Mouse (Mus musculus) T-helper 17 cell (primary cell): ENCODE data around the gene Calr3.

Experiments
- in situ Hi-C, 2 experiments: fragments of 300-600 bp; cut with MboI, MseI; formaldehyde crosslinking; loops; 1 replicate in 1 of 2; 2 replicates in 1 of 2; pipeline ENCODE4 v1.15.1; 2025; ENCODE audit warnings: high pct_unique_total_duplicates in 2 of 2

Calr3 gene

DNA sequence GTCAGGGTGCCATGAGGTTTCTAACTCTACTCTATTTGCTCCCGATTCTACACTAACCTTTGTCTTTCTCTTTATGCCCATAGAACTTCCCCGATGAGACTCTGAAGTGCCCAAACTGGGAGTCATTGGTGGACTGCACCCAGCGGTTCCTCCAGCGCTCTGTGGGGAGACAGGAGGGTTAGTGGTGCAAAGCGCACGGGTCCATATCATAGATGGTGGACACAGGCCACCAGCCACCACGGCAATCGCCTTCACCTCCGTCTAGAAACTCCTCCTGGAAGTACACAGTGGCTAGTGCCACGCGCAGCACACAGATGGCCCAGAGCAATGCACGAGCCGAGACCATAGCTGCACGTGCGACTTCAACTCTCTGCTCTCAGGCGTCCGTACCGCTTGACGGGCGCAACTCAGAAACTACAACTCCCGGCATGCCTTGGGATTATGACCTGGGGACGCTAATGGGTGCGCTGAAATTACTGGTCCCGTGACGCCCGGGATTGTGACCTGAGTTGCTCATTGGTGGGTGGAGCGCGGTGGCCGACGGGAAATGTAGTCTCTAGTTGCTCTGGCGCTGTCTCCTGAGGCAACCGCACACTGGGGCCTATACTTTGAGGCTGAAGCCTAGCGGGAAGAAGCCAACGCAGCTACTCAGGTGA lies at the start of gene Calr3, which contains the start of gene 1700030K09Rik:
Gene Calr3 (minus strand): TSS at position 533 of the 656 bp plus-strand sequence.
Gene 1700030K09Rik (plus strand): TSS at position 543 of the 656 bp plus-strand sequence.
- in situ Hi-C loops, result no loop called here

DNA sequence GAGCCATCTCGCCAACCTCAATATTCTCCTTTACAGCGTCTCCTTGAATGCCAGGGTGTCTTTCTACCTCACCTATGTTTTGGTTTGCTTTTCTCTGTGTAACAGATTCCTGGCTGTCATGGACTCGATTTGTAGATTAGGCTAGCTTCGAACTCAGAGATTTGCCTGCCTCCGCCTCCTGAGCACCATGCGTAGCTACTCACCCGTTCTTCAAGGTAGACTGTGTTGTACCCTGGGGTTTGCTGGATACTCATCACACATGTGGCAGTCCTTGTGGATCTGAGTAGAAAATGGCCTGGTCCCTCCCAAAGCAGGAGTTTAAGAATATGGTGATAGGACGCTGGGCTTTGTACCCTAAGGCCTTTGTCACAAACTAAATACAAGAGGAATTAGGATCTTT lies 49.7 kb upstream of the Calr3 start:
- in situ Hi-C loops, result no loop called here

DNA sequence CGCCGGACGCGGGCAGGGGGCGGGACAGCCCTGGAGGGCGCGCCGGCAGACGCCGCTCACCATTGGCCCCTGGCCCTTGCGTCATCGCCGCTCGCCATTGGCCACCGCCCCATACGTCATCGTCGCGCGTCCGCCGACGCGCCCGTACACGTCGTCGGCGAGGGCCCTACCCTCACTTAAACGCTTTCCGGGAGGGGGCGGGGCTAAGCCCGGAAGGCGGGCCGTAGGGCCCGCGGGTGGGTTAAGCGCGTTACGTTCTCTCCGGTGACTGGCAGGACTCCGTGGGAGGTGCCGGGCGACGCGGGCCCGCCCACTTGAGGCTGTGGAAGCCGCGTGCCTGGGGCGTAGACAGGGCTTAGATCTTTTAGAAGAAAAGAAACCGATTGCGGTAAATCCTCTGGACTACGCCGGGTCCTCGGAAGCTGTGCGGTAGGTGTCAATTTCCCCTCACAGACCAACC lies 49.0 kb upstream of the Calr3 start:
- in situ Hi-C loops, result no loop called here

DNA sequence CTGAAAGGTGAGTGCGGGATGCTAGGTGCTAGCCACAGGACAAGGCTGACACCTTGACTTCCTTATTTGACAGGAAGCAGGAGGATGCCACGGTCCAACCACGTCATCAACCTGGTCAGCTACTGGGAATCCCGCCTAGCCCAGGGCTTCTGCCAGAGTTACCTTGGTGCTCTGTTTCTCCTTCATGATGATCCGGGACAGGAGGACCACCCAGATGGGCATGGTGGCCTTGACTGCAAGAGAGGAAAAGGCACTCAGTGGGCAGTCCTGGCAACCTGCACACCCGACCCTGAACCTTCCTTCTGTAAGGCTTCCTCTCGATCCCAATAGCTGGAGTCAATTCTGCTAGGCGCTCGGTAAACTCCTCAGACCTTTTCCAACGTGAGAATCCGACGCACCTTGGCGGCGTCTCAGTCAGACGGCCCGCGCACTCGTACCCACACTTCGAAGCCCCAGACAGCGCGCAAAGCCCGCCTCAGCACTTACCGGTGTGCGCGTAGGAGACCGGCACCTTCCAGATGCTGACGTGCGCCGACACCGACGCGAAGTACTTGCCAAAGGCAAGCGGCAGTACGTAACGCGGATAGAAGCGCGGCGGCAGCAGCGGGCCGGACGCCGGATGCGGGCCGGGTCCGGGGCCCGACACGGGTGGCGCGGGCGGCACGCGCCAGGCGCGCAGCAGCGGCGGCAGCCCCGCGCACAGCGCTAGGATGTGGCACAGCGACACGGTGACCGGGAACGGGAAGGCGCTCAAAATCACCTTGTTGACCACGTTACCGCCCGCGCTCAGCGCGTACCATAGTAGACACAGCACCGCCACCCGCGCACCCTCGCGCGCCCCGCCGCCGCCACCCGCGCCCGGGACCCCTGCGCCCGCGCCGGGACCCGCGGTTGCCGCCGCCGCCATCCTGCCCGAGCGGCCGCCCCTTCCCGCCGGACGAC lies 48.3 kb upstream of the Calr3 start, which contains the start of gene Slc35e1:
Gene Slc35e1 (minus strand): TSS at position 935 of the 942 bp plus-strand sequence.
- in situ Hi-C loops, result no loop called here

DNA sequence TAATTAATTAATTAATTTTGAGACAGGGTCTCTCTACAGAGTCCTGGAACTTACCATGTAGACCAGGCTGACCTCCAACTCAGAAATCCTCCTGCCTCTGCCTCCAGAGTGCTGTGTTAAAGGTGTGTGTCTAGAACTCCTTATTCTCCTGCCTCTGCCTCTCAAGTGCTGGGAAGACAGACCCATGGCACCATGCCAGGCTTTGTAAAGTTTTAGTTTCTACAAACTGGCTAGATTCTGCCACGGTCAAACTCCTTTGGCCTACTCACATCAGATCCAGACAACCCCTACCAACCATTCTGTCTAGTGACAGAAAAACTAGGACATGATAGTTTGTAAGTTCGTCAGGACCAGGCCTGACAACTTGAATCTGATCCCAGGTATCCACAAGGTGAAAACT lies 47.3 kb upstream of the Calr3 start:
- in situ Hi-C loops, result no loop called here

DNA sequence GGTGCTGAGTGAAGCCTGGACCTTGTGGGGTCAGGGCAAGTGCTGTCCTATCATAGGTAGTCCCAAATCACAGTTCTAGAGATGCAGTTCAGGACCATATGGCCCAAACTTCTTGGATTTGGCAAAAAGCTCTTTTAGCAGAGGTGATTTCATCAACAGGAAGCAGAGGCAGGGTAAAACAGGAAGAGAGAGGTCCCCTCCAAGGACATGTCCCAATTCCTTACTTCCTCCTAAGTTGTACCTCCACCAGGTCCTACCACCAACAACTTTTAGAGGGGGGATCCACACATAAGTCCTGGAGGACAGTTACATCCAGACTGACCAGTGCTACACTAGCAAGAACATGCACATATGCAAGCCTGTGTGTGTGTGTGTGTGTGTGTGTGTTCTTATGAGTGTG lies 43.3 kb upstream of the Calr3 start:
- in situ Hi-C loops, result no loop called here

DNA sequence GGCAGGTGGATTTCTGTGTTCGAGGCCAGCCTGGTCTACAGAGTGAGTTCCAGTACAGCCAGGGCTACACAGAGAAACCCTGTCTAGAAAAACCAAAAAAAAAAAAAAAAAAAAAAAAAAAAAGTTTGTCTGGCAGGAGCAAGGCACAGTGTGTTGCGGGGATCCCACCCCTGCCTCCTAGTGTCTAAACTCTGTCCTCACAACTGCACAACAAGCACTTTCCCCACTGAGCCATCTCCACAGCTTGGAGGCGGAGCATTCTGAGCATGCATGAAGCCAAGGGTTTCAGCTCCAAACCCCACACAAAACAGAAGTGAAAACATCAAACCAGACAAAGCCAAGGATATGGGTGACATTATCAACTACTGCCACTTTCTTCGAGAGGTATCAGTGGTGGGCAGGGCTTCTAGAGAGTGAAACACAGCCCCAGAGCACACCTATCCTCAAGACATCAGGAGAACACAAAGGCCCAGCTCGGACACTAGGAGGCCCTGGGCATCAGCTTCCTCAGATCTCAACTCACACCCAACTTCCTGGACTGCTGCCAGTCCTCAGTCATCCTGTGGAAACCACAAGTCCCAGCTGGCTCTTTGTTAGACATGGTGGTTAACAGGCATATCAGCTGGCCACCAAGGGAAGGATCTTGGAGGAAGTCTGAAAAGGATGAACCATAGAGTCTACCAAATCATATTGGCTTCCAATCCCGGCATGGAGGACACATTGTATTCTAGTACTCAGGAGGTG lies 42.0 kb upstream of the Calr3 start:
- in situ Hi-C loops, result no loop called here

DNA sequence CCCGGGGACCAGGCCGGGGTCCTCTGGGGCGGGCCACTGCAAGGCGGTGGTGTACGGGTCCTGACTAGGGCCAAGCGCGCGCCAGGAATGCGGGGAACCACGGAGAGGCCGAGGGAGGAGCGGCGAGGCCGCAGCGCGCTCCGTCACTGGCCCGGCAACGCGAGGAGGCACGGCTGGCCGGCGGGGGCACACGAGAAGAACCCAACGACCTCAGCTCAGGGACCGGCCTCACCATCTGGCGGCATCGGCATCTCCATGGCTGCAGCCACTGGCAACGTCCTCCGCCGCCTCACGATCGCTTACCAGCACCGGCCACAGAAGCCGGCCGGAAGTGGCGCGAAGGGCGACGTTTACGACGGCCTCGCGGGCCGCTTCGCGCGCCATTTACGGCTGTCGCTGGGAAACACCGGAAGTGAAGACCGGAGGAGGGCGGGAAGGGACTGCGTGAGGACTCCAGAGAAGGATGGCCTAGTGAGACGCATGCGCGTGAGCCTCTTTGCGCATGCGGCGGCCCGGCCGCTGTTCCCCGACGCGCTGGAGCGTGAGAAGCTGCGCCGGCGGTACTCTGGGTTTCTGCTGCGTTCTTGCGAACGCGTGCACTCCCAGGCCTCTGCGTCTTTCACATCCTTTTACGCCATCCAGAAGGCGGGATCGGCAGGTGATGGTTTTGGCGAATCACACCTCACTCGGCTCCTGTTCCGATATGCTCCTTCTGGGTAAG lies 31.3 kb upstream of the Calr3 start, which contains the start of gene Cherp:
Gene Cherp (minus strand): TSS at position 401 of the 721 bp plus-strand sequence.
- in situ Hi-C loops, result loop anchor here in 1 of 2 experiments (5.0 to 10.0 kb wide), 2 partner anchors 568 to 880 kb away; partner anchors contain the start of genes Large1, Zfp617 and Zfp882

DNA sequence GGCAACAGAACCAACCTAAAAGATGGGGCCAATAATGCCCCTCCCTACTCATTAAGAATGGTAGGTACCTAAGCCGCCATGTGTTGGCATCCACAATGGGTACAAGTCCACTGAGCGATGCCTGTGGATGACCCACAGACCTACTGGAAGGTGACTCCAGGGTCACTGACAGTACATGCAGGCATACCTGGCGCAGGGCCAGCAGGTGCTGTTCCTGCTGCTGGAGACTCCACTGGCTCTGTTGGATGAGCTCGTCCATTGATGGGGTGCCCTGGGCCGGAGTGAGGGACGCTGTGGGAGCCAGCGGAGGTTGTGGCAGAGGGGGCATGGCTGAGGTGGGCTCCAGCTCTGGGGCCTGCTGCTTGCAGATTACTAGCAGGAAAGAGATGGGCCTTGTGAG lies 27.0 kb upstream of the Calr3 start:
- in situ Hi-C loops, result loop anchor here in 1 of 2 experiments (10.0 kb wide), 1 partner anchor 884 kb away; the partner anchor contains the start of gene Large1

DNA sequence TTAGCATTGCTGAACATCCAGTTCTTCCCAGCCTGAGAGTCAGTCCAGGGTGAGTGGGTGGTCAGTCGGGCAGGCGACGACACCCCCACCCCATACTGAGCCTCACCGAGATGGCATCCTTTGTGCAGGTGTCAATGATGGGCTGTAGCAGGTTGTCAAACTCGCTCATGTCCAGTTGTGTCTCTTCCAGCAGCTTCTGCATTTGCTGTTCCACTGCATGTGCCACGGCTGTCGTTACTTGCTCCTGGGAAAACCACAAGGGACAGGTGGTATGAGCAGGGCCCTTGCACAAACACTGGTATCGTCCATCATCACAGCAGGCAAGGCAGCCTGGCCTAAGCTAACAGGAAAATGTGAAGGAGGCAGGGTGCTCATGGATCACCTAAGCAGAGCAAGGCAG lies 26.3 kb upstream of the Calr3 start:
- in situ Hi-C loops, result loop anchor here in 1 of 2 experiments (10.0 kb wide), 1 partner anchor 885 kb away; the partner anchor contains the start of gene Large1

DNA sequence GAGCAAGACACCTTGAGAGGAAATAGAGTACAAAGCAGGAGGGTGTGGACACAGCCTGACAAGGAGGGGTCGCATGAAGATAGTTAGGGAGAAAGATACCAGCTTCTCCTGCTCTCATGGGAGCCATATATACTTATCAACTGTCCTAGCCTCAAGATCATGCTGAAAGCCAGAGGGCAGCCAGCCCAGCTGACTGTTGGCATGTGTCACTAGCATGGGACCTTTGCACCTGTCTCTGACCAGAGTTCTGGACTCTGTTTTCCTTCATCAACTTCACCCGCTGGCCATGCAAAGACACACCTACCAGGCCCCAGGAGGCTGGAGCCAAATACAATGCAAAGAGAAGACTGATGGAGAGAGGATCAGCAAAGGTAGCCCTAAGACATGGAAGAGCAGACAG lies 25.6 kb upstream of the Calr3 start:
- in situ Hi-C loops, result no loop called here

DNA sequence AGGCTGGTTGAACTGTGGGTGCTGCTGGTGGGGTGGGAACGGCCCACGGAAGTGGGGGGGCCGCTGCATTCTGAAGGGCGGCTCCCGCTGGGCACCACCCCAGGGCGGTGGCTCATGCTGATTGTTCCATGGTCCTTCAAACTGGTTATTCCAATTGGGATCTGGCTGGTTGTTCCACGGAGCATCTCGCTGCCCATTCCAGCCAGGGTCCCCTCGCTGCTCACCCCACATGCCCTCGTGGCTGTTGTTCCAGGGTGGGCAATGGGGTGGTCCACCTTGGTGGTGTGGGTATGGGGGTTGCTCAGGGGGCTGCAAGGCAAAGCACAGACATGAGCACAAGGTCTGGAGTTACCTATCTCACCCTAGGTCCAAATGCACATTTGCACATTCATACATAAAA lies 20.5 kb upstream of the Calr3 start:
- in situ Hi-C loops, result no loop called here

DNA sequence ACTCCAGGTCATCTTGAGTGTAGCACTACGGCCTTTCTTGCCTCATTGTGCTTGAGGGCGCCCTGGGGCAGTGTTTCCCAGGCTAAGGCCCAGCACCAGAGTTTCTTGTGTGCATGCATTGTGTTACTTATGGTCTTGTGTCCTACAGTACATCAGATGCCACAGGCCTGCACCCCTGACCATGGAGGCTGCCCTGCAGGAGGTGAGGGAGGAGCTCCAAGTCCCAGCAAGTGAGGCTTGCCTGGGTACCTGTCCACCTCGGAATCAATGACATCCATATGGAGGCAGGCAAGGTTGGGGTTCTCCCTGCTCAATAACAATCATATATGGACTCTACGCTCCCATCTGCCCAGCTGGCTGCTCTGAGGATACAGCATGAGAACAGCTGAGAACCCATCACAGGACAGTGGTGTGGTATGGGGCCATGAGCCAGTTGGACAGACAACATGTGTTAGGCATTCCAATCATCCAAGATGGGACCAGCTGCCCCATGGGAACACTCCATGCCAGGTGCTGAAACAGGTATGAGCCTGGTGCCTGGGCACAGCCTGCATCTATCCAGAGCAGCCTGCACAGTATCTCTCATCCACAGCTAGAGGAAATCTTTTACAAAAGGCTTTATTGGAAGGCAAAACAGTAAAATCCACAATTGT lies 16.3 kb upstream of the Calr3 start:
- in situ Hi-C loops, result no loop called here

DNA sequence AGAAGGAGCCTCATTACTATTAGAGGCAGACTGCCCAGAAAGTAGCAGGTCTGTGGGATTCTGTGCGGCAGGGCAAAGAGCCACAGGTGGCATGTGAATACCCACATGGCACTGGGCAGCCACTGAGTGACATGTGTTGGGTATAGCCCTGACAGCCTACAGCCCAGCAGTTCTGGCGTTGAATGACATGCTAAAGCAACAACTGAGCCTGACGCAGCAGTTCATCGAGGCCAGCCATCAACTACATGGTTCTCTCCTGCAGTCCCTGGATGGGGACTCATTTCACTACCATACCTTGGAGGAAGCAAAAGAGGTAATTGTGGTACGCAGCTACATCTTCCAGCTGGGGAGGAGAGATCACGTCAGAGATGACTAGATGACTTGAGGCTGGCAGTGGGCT lies 14.8 kb upstream of the Calr3 start:
- in situ Hi-C loops, result no loop called here

DNA sequence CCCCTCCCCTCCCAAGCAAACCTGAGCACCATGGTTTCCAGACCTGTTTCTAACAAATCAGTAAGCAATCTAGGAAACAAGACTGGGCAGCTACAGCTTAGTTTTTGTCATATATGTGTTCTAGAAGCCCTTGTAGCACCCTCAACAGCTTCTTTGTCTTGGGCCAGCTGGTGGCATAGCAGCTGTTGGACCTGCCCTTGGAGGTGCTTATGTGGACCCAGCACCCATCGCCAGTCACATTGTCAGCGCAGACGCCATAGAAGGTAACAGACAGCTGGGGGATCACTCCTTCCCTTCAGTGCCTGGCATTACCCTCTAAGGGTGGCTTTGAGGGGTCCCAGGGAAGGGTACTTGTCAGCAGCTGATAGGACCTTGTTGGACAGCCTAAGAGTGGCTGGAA lies 14.1 kb upstream of the Calr3 start:
- in situ Hi-C loops, result no loop called here

DNA sequence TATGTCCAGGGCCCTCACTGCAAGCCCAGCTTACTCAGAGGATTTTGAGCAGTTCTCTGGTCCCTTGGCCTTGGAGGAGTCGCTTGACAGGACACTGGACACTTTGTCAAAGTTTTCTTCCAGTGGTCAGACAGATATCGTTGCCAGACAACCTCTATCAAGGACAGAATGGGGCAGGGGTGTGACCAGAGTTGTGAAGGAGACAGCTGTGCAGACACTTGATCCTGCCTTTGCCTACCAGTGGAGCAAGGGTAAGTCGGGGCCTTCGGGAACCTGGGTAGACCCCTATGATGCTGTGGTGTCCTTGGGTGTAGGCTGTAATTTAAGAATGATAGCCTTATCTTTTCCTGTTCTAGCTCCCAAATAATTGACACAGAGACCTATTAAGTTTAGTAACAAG lies 11.6 kb upstream of the Calr3 start:
- in situ Hi-C loops, result no loop called here

DNA sequence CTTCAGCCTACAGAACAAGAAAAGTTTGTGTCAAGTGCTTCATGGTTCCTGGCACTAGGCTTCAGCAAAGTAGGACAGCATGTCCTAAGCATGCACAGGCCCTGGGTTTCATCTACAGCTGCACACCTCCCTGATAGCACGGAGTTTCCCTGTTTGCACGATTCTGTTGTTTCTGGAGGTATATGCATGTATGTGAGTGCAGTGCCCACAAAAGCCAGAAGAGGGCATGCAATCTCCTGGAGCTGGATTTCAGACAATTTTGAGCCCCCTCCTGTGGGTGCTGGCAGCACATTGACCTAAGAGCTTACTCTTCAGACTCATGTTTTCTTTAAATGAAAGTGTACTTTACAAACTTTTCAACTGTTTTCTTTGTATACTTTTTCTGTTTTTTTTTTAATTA lies 10.2 kb upstream of the Calr3 start:
- in situ Hi-C loops, result no loop called here

DNA sequence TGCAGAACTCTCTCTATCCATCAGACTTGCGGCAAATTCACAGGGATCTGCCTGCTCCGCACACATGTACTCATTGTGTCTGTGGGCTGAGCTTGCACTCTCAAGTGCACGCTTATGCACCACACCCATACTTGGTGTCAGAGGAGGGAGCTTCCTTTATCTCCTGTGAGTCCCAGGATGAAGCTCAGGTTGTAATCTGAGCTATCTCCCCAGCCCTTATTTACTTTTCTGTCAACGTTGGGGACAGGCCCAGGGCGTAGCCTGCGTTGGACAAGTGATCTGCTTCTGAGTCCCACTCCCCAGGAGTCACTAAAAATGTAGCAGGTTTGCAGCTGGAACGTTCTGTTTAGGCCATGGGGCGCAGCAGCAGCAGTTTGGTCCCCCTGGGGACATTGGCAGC lies 7.8 kb upstream of the Calr3 start:
- in situ Hi-C loops, result no loop called here

DNA sequence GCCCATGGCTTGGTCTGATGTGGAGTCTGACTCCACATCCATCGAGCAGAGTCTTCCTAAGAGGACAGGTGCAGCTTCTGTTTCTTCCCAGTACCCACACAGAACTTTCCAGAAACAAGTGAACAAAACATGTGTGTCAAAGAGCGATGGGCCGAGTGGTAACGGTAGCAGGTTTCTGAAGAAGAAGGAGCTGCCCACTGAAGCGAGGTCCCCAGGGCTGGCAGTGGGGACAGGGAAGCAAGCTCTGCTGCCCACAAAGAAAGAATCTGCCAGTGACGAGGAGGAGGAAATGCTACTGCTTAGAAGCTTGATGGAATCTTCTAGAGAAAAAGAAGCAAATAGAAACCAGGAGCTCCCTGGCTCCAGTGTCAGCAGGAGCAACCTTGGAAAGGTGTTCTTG lies 1.4 kb upstream of the Calr3 start:
- in situ Hi-C loops, result no loop called here

DNA sequence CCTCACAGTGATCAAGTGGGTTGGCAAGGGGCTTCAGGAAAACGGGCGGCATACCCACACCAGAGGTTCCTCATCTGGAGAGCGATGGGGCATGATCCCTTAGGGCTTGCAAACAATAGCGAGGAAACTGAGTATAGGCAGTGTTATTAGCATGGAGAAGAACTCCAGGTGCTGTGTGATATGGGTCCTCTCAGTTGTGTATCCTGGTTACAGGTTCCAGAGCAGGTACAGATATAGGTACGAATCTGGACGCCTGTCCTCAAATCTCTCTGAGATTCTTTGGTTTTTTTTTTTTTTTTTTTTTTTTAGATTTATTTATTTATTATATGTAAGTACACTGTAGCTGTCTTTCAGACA lies 302 bp upstream of the Calr3 start:
- in situ Hi-C loops, result no loop called here
